Comparison of ENCODE assay signal across 29 mouse cellular contexts in the genomic region with DNA sequence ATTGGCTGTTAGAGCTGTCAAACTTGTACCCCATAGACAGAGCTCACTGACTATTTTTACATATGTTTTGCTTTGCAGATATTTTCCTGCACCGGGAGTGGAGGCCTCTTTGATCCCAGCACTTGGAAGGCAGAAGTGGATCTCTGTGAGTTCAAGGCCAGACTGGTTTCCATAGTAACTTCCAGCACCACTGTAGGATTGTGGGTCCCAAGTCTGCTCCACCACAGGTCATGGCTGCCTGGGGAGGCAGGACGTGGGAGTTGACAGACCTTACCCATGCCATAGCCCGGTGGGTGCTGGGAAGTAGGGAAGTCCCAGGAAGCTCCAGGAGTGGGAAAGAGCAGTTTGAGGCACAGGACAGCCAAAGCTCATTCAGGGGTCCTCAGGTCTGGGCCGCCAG.
DNase-seq lines count a peak whose midpoint lies in the region; ATAC-seq and TF ChIP-seq lines count a peak whose summit lies in the region.
"Had no signal": no experiment of that assay in that cellular context is flagged by ENCODE, and none has a peak within 500 bp of the region (broad histone marks: within the 10 kb centered on the region; RNA-seq: fewer than 3 reads in every experiment).

No protein-coding gene starts in this region.

- DNase-seq in adrenal gland, adult 2 months: peak; percentile 15
- DNase-seq in adrenal gland, adult 18-20 months (ENCODE audit: low spot score in 2 of 2): no peak
- DNase-seq in kidney, postnatal 0 days (ENCODE audit: low spot score): no peak
- DNase-seq in kidney, postnatal 10 days: no peak
- peak; percentile 60 for DNase-seq in ES-CJ7 (ENCODE audit: low read depth, low spot score)
- peak; percentile 3 to 8 for DNase-seq in adrenal gland, postnatal 36 days
- DNase-seq: cerebellum, adult 2 months; cerebellum, postnatal 14 days; gastrocnemius, postnatal 14 days; heart, postnatal 36 days; kidney, adult 8-10 months; kidney, postnatal 36 days; right cerebral cortex, adult 18-20 months; thymus, adult 18-20 months; thymus, postnatal 25 days had no signal

- no peak overlapping the region for H3K4me2 ChIP-seq in kidney, postnatal 0 days (ENCODE audit: low read length)
- no peak overlapping the region for H3K4me2 ChIP-seq in forebrain, embryonic 13.5 days
- H3K4me2 ChIP-seq: embryonic facial prominence, embryonic 15.5 days; forebrain, embryonic 12.5 days; hindbrain, embryonic 12.5 days; limb, embryonic 13.5 days; liver, embryonic 11.5 days; lung, embryonic 15.5 days; midbrain, embryonic 11.5 days; neural tube, embryonic 13.5 days had no signal

- no peaks in the 10 kb centered on the region for H3K36me3 ChIP-seq in kidney, postnatal 0 days (ENCODE audit: insufficient read depth, low read length)
- no peaks in the 10 kb centered on the region for H3K36me3 ChIP-seq in forebrain, embryonic 13.5 days (ENCODE audit: poor library complexity, severe bottlenecking)
- H3K36me3 ChIP-seq: embryonic facial prominence, embryonic 10.5 days; embryonic facial prominence, embryonic 15.5 days; forebrain, embryonic 12.5 days; hindbrain, embryonic 12.5 days; limb, embryonic 13.5 days; lung, embryonic 15.5 days; neural tube, embryonic 13.5 days had no signal

- H3K9me3 ChIP-seq in kidney, postnatal 0 days (replicated peaks; ENCODE audit: low read length): no peaks in the 10 kb centered on the region
- no peaks in the 10 kb centered on the region for H3K9me3 ChIP-seq in forebrain, embryonic 13.5 days (replicated peaks)
- H3K9me3 ChIP-seq: embryonic facial prominence, embryonic 10.5 days; embryonic facial prominence, embryonic 15.5 days; forebrain, embryonic 12.5 days; hindbrain, embryonic 12.5 days; limb, embryonic 13.5 days; lung, embryonic 15.5 days; neural tube, embryonic 13.5 days had no signal

- no peak overlapping the region for H3K27ac ChIP-seq in kidney, postnatal 0 days
- no peak overlapping the region for H3K27ac ChIP-seq in forebrain, embryonic 13.5 days
- H3K27ac ChIP-seq: embryonic facial prominence, embryonic 10.5 days; embryonic facial prominence, embryonic 15.5 days; forebrain, embryonic 12.5 days; hindbrain, embryonic 12.5 days; hindbrain, postnatal 0 days; layer of hippocampus, adult 2 months; limb, embryonic 13.5 days; lung, embryonic 15.5 days; neural tube, embryonic 13.5 days; stomach, postnatal 0 days had no signal

- ATAC-seq in kidney, postnatal 0 days (replicated peaks; ENCODE audit: low FRiP score, low read depth): peak; percentile 29; the same call in 1 of the 2 replicates
- no peak for ATAC-seq in forebrain, embryonic 13.5 days
- ATAC-seq: hindbrain, postnatal 0 days; intestine, embryonic 16.5 days had no signal

- no peak overlapping the region for H3K4me3 ChIP-seq in kidney, postnatal 0 days (replicated peaks; ENCODE audit: low read depth, low read length)
- no peak overlapping the region for H3K4me3 ChIP-seq in forebrain, embryonic 13.5 days
- H3K4me3 ChIP-seq: embryonic facial prominence, embryonic 10.5 days; embryonic facial prominence, embryonic 15.5 days; forebrain, embryonic 12.5 days; hindbrain, embryonic 12.5 days; layer of hippocampus, adult 2 months; limb, embryonic 13.5 days; lung, embryonic 15.5 days; neural tube, embryonic 13.5 days had no signal

- H3K4me1 ChIP-seq in kidney, postnatal 0 days (replicated peaks; ENCODE audit: insufficient read depth, low read length): no peaks in the 10 kb centered on the region
- no peaks in the 10 kb centered on the region for H3K4me1 ChIP-seq in forebrain, embryonic 13.5 days
- H3K4me1 ChIP-seq: embryonic facial prominence, embryonic 10.5 days; embryonic facial prominence, embryonic 15.5 days; forebrain, embryonic 12.5 days; hindbrain, embryonic 12.5 days; limb, embryonic 13.5 days; lung, embryonic 15.5 days; neural tube, embryonic 13.5 days had no signal

- no peak for TF ChIP-seq CTCF in kidney, postnatal 0 days (IDR thresholded peaks at IDR 0.05; ENCODE audit: low read depth)

- no peak overlapping the region for H3K9ac ChIP-seq in kidney, postnatal 0 days (ENCODE audit: low read depth, low read length)
- H3K9ac ChIP-seq in forebrain, embryonic 13.5 days: no peak overlapping the region
- H3K9ac ChIP-seq: embryonic facial prominence, embryonic 15.5 days; forebrain, embryonic 12.5 days; hindbrain, embryonic 12.5 days; limb, embryonic 13.5 days; lung, embryonic 15.5 days; neural tube, embryonic 13.5 days had no signal

- H3K27me3 ChIP-seq in kidney, postnatal 0 days (ENCODE audit: insufficient read depth, low read length): no peaks in the 10 kb centered on the region
- H3K27me3 ChIP-seq in forebrain, embryonic 13.5 days: no peaks in the 10 kb centered on the region
- H3K27me3 ChIP-seq: embryonic facial prominence, embryonic 15.5 days; forebrain, embryonic 12.5 days; hindbrain, embryonic 12.5 days; limb, embryonic 13.5 days; lung, embryonic 15.5 days; neural tube, embryonic 13.5 days had no signal

- 65% methylated on average over 3 of the region's 4 CpGs for WGBS in kidney, postnatal 0 days
- WGBS in forebrain, embryonic 13.5 days: 72% methylated on average over 4 of the region's 4 CpGs

Comparison
In these comparisons a context has a peak if more than half of its experiments do, and no peak if none do; other contexts are left out.
1. DNase-seq: peak in adrenal gland, adult 2 months (single experiment), ES-CJ7 (single experiment) and adrenal gland, postnatal 36 days (2 of 2); none in adrenal gland, adult 18-20 months (0 of 2), kidney, postnatal 0 days (single experiment) and kidney, postnatal 10 days (single experiment).